In the genomic region with DNA sequence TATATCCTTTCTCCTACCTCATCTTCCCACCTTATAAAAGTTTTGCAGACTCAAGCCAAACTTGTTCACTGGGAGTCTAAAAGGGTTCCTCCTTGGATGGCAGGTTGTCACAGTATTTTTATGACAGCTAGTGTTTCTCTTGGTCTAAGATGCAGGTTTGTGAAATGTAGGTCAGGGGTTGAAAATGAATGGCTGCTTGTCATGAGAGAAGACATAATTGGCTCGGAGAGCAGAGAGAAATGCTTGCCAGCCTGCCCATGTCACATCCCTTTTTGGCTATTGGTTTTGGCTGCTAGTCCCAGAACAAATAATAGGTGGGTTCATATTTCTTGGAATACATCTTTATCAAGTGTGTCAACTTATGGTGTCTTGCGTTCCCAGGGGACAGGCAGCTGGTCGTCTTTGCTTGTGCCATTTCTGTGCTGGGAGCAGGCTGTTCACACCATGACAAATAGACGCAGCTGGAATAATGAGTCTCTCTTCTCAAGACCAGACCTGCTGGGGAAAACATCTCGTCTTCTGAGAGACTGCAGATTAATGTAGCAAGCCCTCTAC, we compare ENCODE assay signal across 20 mouse cellular contexts. TPM values are rescaled to one million over a fixed set of nuclear protein-coding genes. Genes with fewer than 3 reads are reported as not detected.
DNase-seq lines count a peak whose midpoint lies in the region; ATAC-seq and TF ChIP-seq lines count a peak whose summit lies in the region.
"Had no signal": no experiment of that assay in that cellular context is flagged by ENCODE, and none has a peak within 500 bp of the region (broad histone marks: within the 10 kb centered on the region; RNA-seq: fewer than 3 reads in every experiment).

No protein-coding gene starts in this region.

- H3K27ac ChIP-seq in lung, embryonic 14.5 days (ENCODE audit: low read depth), result no peak overlapping the region
- H3K27ac ChIP-seq: embryonic facial prominence, embryonic 15.5 days; forebrain, embryonic 12.5 days; heart, embryonic 13.5 days; hindbrain, embryonic 10.5 days; intestine, embryonic 15.5 days; kidney, embryonic 15.5 days; liver, embryonic 14.5 days; stomach, embryonic 15.5 days had no signal

- no peak for TF ChIP-seq POLR2A in lung, adult 2 months (IDR thresholded peaks at IDR 0.05; ENCODE audit: borderline replicate concordance, extremely low read depth, low read depth, low read length)

- 36% methylated on average over 5 of the region's 5 CpGs for WGBS in lung, embryonic 14.5 days
- 56% methylated on average over 5 of the region's 5 CpGs for WGBS in lung, adult 2 months

- H3K4me3 ChIP-seq in lung, embryonic 14.5 days (ENCODE audit: low read depth, low read length), result no peak overlapping the region
- H3K4me3 ChIP-seq in lung, adult 2 months (replicated peaks; ENCODE audit: extremely low read depth, low read depth, low read length), result no peak overlapping the region
- H3K4me3 ChIP-seq: embryonic facial prominence, embryonic 15.5 days; forebrain, embryonic 12.5 days; heart, embryonic 13.5 days; hindbrain, embryonic 10.5 days; intestine, embryonic 15.5 days; kidney, embryonic 15.5 days; stomach, embryonic 15.5 days had no signal

- H3K27me3 ChIP-seq in lung, embryonic 14.5 days (ENCODE audit: insufficient read depth, low read length), result no peaks in the 10 kb centered on the region
- H3K27me3 ChIP-seq: embryonic facial prominence, embryonic 15.5 days; forebrain, embryonic 12.5 days; heart, embryonic 13.5 days; intestine, embryonic 15.5 days; kidney, embryonic 15.5 days; stomach, embryonic 15.5 days had no signal

- H3K36me3 ChIP-seq in lung, embryonic 14.5 days (ENCODE audit: insufficient read depth), result no peaks in the 10 kb centered on the region
- H3K36me3 ChIP-seq: embryonic facial prominence, embryonic 15.5 days; forebrain, embryonic 12.5 days; heart, embryonic 13.5 days; hindbrain, embryonic 10.5 days; intestine, embryonic 15.5 days; kidney, embryonic 15.5 days; stomach, embryonic 15.5 days had no signal

- no peak for DNase-seq in frontal cortex, postnatal 25 days (ENCODE audit: low spot score in 2 of 2)
- peak; percentile 13 for DNase-seq in lung, embryonic 14.5 days
- DNase-seq in lung, adult 2 months, result no peak
- DNase-seq in brain, adult 2 months (ENCODE audit: low read depth, low spot score), result peak; percentile 13
- peak; percentile 28 for DNase-seq in mesoderm, embryonic 11.5 days (ENCODE audit: low read depth, low spot score)
- DNase-seq in embryo, embryonic 9.5 days (ENCODE audit: extremely low spot score), result no peak
- DNase-seq: cerebellum, adult 11-12 months; lung, postnatal 4 days; spleen, adult 18-20 months; thymus, adult 2 months had no signal

- H3K9me3 ChIP-seq in lung, embryonic 14.5 days (ENCODE audit: low read depth, low read length), result no peaks in the 10 kb centered on the region
- H3K9me3 ChIP-seq: embryonic facial prominence, embryonic 15.5 days; forebrain, embryonic 12.5 days; heart, embryonic 13.5 days; hindbrain, embryonic 10.5 days; intestine, embryonic 15.5 days; kidney, embryonic 15.5 days; stomach, embryonic 15.5 days had no signal

- ATAC-seq in frontal cortex, adult (ENCODE audit: low TSS enrichment), result peak; percentile 34; the same call in 1 of the 2 replicates
- ATAC-seq in lung, embryonic 14.5 days (ENCODE audit: insufficient read depth), result no peak
- ATAC-seq: intestine, embryonic 15.5 days had no signal

- H3K4me2 ChIP-seq in lung, embryonic 14.5 days, result no peak overlapping the region
- H3K4me2 ChIP-seq: embryonic facial prominence, embryonic 15.5 days; forebrain, embryonic 12.5 days; heart, embryonic 13.5 days; intestine, embryonic 15.5 days; kidney, embryonic 15.5 days; midbrain, embryonic 11.5 days; stomach, embryonic 15.5 days had no signal

- no peak overlapping the region for H3K9ac ChIP-seq in lung, embryonic 14.5 days
- H3K9ac ChIP-seq: embryonic facial prominence, embryonic 15.5 days; forebrain, embryonic 12.5 days; heart, embryonic 13.5 days; intestine, embryonic 15.5 days; kidney, embryonic 15.5 days; liver, embryonic 14.5 days; stomach, embryonic 15.5 days had no signal

- no peak for TF ChIP-seq CTCF in lung, embryonic 14.5 days (IDR thresholded peaks at IDR 0.05; ENCODE audit: low read depth)
- no peak for TF ChIP-seq CTCF in lung, adult 2 months (IDR thresholded peaks at IDR 0.05; ENCODE audit: insufficient read depth, low read length)

- no peaks in the 10 kb centered on the region for H3K4me1 ChIP-seq in lung, embryonic 14.5 days (ENCODE audit: insufficient read depth)
- no peaks in the 10 kb centered on the region for H3K4me1 ChIP-seq in lung, adult 2 months (ENCODE audit: control insufficient read depth, insufficient read depth, low read length)
- H3K4me1 ChIP-seq: forebrain, embryonic 12.5 days; heart, embryonic 13.5 days; hindbrain, embryonic 10.5 days; intestine, embryonic 15.5 days; kidney, embryonic 15.5 days; stomach, embryonic 15.5 days had no signal

RNA-seq across cellular contexts. Expression of a gene that starts 35.2 kb away (rescaled TPM):
- polyA plus RNA-seq in lung, embryonic 14.5 days (2014; fragmentation: Nextera tagmentation; extraction: Ambion mirVana), result 152 and 160 TPM in 2 replicates
- 28.6 and 36.3 TPM in 2 replicates for polyA plus RNA-seq in lung, adult 2 months (2012; rRNA removed)

Comparison
In these comparisons a context has a peak if more than half of its experiments do, and no peak if none do; other contexts are left out.
1. DNase-seq: peak in lung, embryonic 14.5 days (single experiment), brain, adult 2 months (single experiment) and mesoderm, embryonic 11.5 days (single experiment); none in frontal cortex, postnatal 25 days (0 of 2), lung, adult 2 months (single experiment) and embryo, embryonic 9.5 days (single experiment).